Mouse (Mus musculus) bone marrow, adult 2 months (tissue): Measurements from ENCODE around the gene Gpm6b. TPM values are rescaled to one million over a fixed set of nuclear protein-coding genes. Genes with fewer than 3 reads are reported as not detected.

Source experiments
- H3K27ac ChIP-seq: fragments of 200-500 bp; 2 replicates; pipeline ENCODE4 v1.5.1; 2012; ENCODE audit warnings: low read depth, mild to moderate bottlenecking, control low read depth, inconsistent platforms, low read length; ENCODE audit not compliant: control insufficient read depth, poor library complexity, insufficient read depth
- H3K4me1 ChIP-seq: fragments of 200-500 bp; 2 replicates; pipeline ENCODE4 v1.6.1; 2011; ENCODE audit warnings: low read length; ENCODE audit not compliant: control insufficient read depth, insufficient read depth
- H3K4me3 ChIP-seq: fragments of 200-500 bp; replicated peaks from 2 replicates; pipeline ENCODE3; 2011; ENCODE audit warnings: mild to moderate bottlenecking, low read depth, low read length, control low read depth; ENCODE audit not compliant: control insufficient read depth
- CTCF ChIP-seq: fragments of 200-500 bp; IDR thresholded peaks from 2 replicates; pipeline ENCODE4 v1.5.1; 2011; ENCODE audit warnings: low read length, control low read depth; ENCODE audit not compliant: control insufficient read depth, insufficient read depth
- POLR2A ChIP-seq: fragments of 200-500 bp; IDR thresholded peaks from 2 replicates; pipeline ENCODE4 v1.6.1; 2011; ENCODE audit warnings: low read depth, mild to moderate bottlenecking, control low read depth, low read length, borderline replicate concordance; ENCODE audit not compliant: control insufficient read depth
- WGBS: fragments of 180-500 bp; shearing (Covaris S2); methylation state at CpG from one replicate; pipeline ENCODE4 v1.1.7; 2018; 5-methylcytosine and 5-hydroxymethylcytosine counted together
- polyA plus RNA-seq: library from polyadenylated mRNA; stranded (reverse); fragments of >200 nt; gene quantifications from 2 replicates; pipeline ENCODE4 v1.2.4, GENCODE M21; 2011; ENCODE audit warnings: low replicate concordance; ENCODE audit not compliant: missing spikeins, insufficient read depth, insufficient read length

Gpm6b gene
- polyA plus RNA-seq, 1 experiment, result 5.7 TPM

DNA sequence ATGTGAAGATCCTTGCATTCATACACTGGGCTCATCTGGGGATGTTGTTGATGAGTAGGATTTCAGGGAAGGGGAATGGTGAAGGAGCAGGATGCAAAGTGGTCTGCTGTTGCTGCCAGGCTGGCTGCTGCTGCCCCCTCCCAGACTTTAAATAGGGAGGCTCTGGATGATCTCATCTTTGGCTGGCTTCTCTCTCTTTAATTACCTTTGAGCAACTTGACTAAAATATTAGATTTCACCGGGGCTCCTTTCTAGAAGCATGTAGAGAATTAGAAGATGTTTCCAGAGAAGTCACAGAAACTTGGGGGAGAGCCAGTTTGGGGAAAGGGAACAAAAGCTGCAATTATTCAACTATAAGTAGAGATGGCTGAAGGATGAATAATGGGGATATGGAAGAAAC lies 76.5 kb downstream of the Gpm6b start:
- no peaks in the 10 kb centered on the region; the same call in 1 of the 2 replicates for H3K4me1 ChIP-seq
- TF ChIP-seq CTCF, result no peak
- TF ChIP-seq POLR2A, result no peak
- H3K27ac ChIP-seq, result no peak overlapping the region
- 82% methylated on average over 1 of the region's 1 CpGs for WGBS
- H3K4me3 ChIP-seq, result no peak overlapping the region

DNA sequence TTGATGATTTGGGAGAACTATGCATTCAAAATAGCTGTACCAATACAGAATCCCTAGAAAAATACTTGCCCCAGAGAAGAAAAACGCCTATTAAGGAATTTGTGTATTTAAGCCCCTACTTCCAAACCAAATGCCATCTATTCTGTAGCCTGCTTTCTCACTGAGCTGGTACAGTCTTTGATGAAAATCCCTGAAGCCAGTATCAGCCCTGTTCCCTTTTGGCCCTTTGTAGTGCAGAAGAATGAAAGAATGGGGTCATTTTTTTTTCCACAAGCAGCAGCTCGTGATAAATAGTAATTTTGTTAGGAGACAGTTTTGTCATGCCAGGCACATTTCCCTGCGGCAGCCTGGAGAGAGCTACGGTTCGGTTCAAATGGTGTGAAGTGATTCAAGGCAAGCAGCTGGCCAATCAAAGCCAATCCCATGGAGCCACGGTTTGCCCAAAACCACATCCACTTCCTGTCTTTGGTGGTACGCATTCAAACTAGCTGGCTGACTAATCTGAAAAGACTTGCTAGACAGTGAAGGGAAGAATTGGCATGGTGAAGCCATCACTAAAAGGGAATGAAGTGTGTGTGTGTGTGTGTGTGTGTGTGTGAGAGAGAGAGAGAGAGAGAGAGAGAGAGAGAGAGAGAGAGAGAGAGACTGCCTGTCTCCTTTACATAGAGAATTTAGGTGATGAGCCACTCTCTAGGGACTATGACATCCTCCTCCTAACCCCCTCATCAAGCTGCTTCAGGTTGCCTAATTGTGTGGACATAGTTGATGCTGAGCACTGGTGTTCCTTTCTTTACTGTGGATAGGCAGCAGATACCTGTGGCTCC lies 78.1 kb downstream of the Gpm6b start:
- WGBS, result 28% methylated on average over 7 of the region's 7 CpGs
- no peak for TF ChIP-seq POLR2A
- no peak for TF ChIP-seq CTCF
- Histone ChIP-seq H3K4me3 (no peak overlapping the region), H3K27ac (no peak overlapping the region), H3K4me1 (no peaks in the 10 kb centered on the region; the same call in 1 of the 2 replicates)

DNA sequence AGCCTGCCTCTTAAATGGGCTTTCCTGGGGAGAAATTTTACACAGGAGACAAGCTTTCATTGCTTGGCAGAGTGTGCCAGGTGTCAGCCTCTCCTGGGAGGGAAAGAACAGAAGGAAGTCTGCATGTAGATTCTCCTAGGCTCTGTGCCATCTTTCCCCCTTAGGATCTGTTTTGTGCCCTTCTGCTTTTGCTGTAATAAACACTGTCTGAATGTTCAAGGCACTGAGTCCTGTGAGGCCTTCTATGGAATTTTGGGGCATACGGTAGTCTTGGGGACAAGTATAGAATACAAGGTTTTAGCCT lies 78.6 kb downstream of the Gpm6b start:
- TF ChIP-seq CTCF (no peak), POLR2A (no peak)
- H3K27ac ChIP-seq, result no peak overlapping the region
- H3K4me1 ChIP-seq, result no peaks in the 10 kb centered on the region; the same call in 1 of the 2 replicates
- H3K4me3 ChIP-seq, result no peak overlapping the region
- 82% methylated on average over 1 of the region's 1 CpGs for WGBS

- TF ChIP-seq POLR2A, result no peak
- TF ChIP-seq CTCF, result no peak
- 75% methylated on average over 3 of the region's 3 CpGs for WGBS
- Histone ChIP-seq H3K27ac (no peak overlapping the region), H3K4me1 (no peaks in the 10 kb centered on the region), H3K4me3 (no peak overlapping the region)
Observed at GRCm38 (mm10) chrX:166323226-166323625, 84.5 kb downstream of the Gpm6b start.

GRCm38 (mm10) chrX:166327621-166328020 lies 88.9 kb downstream of the Gpm6b start:
- no peak overlapping the region; the same call in 1 of the 2 replicates for H3K27ac ChIP-seq
- WGBS, result 43% methylated on average over 5 of the region's 5 CpGs
- H3K4me1 ChIP-seq, result no peaks in the 10 kb centered on the region
- TF ChIP-seq POLR2A (no peak), CTCF (no peak)
- H3K4me3 ChIP-seq, result no peak overlapping the region

GRCm38 (mm10) chrX:166328219-166328901 lies 89.6 kb downstream of the Gpm6b start:
- H3K4me3 ChIP-seq, result no peak overlapping the region
- no peak overlapping the region; the same call in none of the 2 replicates for H3K27ac ChIP-seq
- H3K4me1 ChIP-seq, result no peaks in the 10 kb centered on the region
- TF ChIP-seq CTCF (no peak), POLR2A (no peak)
- WGBS, result 53% methylated on average over 3 of the region's 3 CpGs

DNA sequence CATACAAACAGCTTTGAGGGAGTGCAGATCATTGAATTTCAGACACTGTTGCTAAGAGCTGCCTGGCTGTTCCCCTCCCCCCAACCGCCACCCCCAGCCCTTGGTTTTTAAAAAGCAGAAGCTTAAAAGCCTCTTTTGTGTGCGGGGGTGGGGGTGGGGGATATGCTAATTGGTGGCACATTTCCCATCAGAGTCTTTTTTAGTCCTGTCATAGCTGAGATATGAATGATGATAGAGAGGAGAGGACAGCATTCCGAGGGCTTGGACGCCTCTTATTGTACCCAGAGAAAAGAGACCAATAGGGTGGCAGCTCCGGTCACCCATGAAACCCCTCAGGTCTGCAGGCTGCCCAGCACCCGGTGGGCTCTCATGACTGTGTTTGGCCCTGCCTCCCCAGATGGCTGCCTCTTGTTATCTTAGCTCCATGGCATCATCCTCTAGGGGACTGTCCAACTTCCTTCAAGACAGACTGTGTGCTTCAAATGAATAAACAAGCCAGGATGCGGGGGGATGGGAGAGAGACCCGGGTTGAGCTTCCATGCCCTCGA lies 90.3 kb downstream of the Gpm6b start:
- no peak overlapping the region for H3K4me3 ChIP-seq
- peak overlapping the region; percentile 69; the same call in 1 of the 2 replicates for H3K27ac ChIP-seq
- TF ChIP-seq POLR2A (no peak), CTCF (no peak)
- no peaks in the 10 kb centered on the region for H3K4me1 ChIP-seq
- WGBS, result 22% methylated on average over 9 of the region's 9 CpGs

- Histone ChIP-seq H3K4me3 (no peak overlapping the region), H3K4me1 (no peaks in the 10 kb centered on the region), H3K27ac (no peak overlapping the region)
- no peak for TF ChIP-seq CTCF
- TF ChIP-seq POLR2A, result no peak
- 85% methylated on average over 6 of the region's 6 CpGs for WGBS
Observed at GRCm38 (mm10) chrX:166334516-166335136, 95.9 kb downstream of the Gpm6b start.
